Mouse (Mus musculus) hindbrain, embryonic 16.5 days (tissue): ENCODE results near the gene Gtf2b. TPM values are rescaled to one million over a fixed set of nuclear protein-coding genes. Genes with fewer than 3 reads are reported as not detected.

ENCODE experiments used
- ATAC-seq: fragments of 200-750 bp; cut with Nextera tagmentation; 2 replicates; pipeline ENCODE4 v1.8.0; 2017; ENCODE audit warnings: moderate TSS enrichment, moderate library complexity
- H3K27ac ChIP-seq: fragments of 300-500 bp; sonication (generic); 2 replicates; pipeline ENCODE4 v1.5.1; 2014; ENCODE audit warnings: low read depth, mild to moderate bottlenecking, control low read depth, low read length, moderate library complexity
- H3K27me3 ChIP-seq: fragments of 300-500 bp; sonication (generic); replicated peaks from 2 replicates; pipeline ENCODE4 v1.6.1; 2014; ENCODE audit warnings: low read length; ENCODE audit not compliant: control insufficient read depth, insufficient read depth
- H3K36me3 ChIP-seq: fragments of 300-500 bp; sonication (generic); 2 replicates; pipeline ENCODE4 v1.6.1; 2014; ENCODE audit warnings: mild to moderate bottlenecking, low read length, moderate library complexity, mixed read lengths; ENCODE audit not compliant: control insufficient read depth, insufficient read depth
- H3K4me1 ChIP-seq: fragments of 300-500 bp; sonication (generic); 2 replicates; pipeline ENCODE4 v1.6.1; 2014; ENCODE audit warnings: low read depth, low read length; ENCODE audit not compliant: control insufficient read depth, insufficient read depth
- H3K4me2 ChIP-seq: fragments of 300-500 bp; sonication (generic); 2 replicates; pipeline ENCODE4 v1.6.1; 2014; ENCODE audit warnings: mild to moderate bottlenecking, low read length, control low read depth, moderate library complexity
- H3K4me3 ChIP-seq: fragments of 300-500 bp; sonication (generic); 2 replicates; pipeline ENCODE4 v1.5.1; 2014; ENCODE audit warnings: mild to moderate bottlenecking, low read length, control low read depth, moderate library complexity
- H3K9ac ChIP-seq: fragments of 300-500 bp; sonication (generic); 2 replicates; pipeline ENCODE4 v1.6.1; 2014; ENCODE audit warnings: low read depth, mild to moderate bottlenecking, control low read depth, low read length, moderate library complexity
- H3K9me3 ChIP-seq: fragments of 300-500 bp; sonication (generic); 2 replicates; pipeline ENCODE4 v1.6.1; 2014; ENCODE audit warnings: mild to moderate bottlenecking, low read length, moderate library complexity; ENCODE audit not compliant: control insufficient read depth
- WGBS: fragments of 180-500 bp; shearing (Covaris S2); extraction: QIAGEN DNeasy Blood & Tissue Kit; methylation state at CpG from one replicate; pipeline ENCODE4 v1.1.7; 2014; 5-methylcytosine and 5-hydroxymethylcytosine counted together
- polyA plus RNA-seq: library from polyadenylated mRNA; unstranded; fragments of >200 nt; fragmentation: Nextera tagmentation; extraction: Ambion mirVana; gene quantifications from 2 replicates; pipeline ENCODE4 v1.2.1, GENCODE M21; 2015

The Gtf2b gene
- polyA plus RNA-seq, 1 experiment from 2014 or later: 68.1 TPM

DNA sequence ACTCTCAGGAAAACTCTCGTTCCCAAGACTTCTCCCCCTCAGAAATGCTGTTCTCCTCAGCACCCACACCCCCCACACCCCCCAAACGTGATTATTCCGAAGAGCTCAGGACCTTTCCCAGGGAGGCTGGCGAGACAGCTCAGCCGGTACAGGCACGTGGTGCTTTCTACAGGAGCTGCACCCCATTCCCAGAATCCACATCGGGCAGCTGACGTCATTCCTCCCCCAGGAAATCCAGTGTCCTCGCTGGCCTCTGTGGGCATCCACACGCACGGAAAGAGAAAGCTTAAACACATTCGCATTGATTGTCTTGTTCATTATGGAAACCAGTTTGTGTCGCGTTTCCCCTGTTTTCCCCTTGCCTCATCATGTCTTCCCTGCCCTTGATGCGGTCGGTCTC is 15.7 kb upstream of the Gtf2b start:
- Histone ChIP-seq H3K9ac (no peak overlapping the region), H3K9me3 (no peaks in the 10 kb centered on the region), H3K36me3 (no peaks in the 10 kb centered on the region), H3K4me2 (no peak overlapping the region), H3K27ac (no peak overlapping the region), H3K4me1 (no peaks in the 10 kb centered on the region), H3K27me3 (no peaks in the 10 kb centered on the region), H3K4me3 (no peak overlapping the region)
- ATAC-seq: no peak
- WGBS: 85% methylated on average over 16 of the region's 16 CpGs

- no peaks in the 10 kb centered on the region for H3K9me3 ChIP-seq
- no peak overlapping the region for H3K27ac ChIP-seq
- 73% methylated on average over 18 of the region's 18 CpGs for WGBS
- H3K27me3 ChIP-seq: no peaks in the 10 kb centered on the region
- no peak overlapping the region for H3K4me2 ChIP-seq
- H3K9ac ChIP-seq: no peak overlapping the region
- H3K4me3 ChIP-seq: no peak overlapping the region
- no peak for ATAC-seq
- no peaks in the 10 kb centered on the region for H3K4me1 ChIP-seq
- no peaks in the 10 kb centered on the region for H3K36me3 ChIP-seq
Observed at GRCm38 (mm10) chr3:142755132-142755867, 9.5 kb upstream of the Gtf2b start.

GRCm38 (mm10) chr3:142757841-142758240 is 7.0 kb upstream of the Gtf2b start:
- Histone ChIP-seq H3K27ac (no peak overlapping the region), H3K9ac (no peak overlapping the region), H3K36me3 (no peaks in the 10 kb centered on the region), H3K4me3 (no peak overlapping the region), H3K27me3 (no peaks in the 10 kb centered on the region), H3K4me2 (no peak overlapping the region), H3K9me3 (no peaks in the 10 kb centered on the region), H3K4me1 (no peaks in the 10 kb centered on the region)
- no peak for ATAC-seq
- 67% methylated on average over 12 of the region's 12 CpGs for WGBS

GRCm38 (mm10) chr3:142758593-142758992 is 6.3 kb upstream of the Gtf2b start:
- Histone ChIP-seq H3K9me3 (no peaks in the 10 kb centered on the region), H3K4me2 (no peak overlapping the region), H3K4me1 (no peaks in the 10 kb centered on the region), H3K27ac (no peak overlapping the region), H3K9ac (no peak overlapping the region), H3K27me3 (no peaks in the 10 kb centered on the region), H3K36me3 (no peaks in the 10 kb centered on the region), H3K4me3 (no peak overlapping the region)
- WGBS: 87% methylated on average over 7 of the region's 7 CpGs
- ATAC-seq: no peak

- Histone ChIP-seq H3K9me3 (no peaks in the 10 kb centered on the region), H3K4me1 (peaks cover 2% of the 10 kb centered on the region; the same call in 1 of the 2 replicates), H3K36me3 (no peaks in the 10 kb centered on the region), H3K27ac (no peak overlapping the region), H3K9ac (no peak overlapping the region), H3K4me3 (no peak overlapping the region), H3K4me2 (no peak overlapping the region), H3K27me3 (no peaks in the 10 kb centered on the region)
- no peak for ATAC-seq
- 75% methylated on average over 6 of the region's 6 CpGs for WGBS
Observed at GRCm38 (mm10) chr3:142760356-142760755, 4.5 kb upstream of the Gtf2b start.

DNA sequence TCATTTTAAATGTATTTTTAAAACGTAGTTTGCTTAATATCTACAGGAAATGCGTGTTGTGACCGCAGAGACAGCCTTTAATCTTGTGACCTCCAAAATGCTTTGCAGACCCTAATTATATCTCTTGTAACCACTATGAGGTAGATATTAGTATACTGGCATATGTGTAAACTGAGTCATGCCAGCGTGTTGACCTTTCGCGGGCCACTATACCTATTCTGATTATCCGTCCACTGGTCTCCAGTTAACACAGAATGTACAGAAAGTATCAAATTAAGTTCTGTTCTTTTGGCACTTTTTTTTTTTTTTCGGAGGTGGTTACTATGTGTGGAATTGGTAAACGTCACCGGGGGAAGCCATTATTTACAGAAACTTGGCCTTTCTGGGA is 927 bp downstream of the Gtf2b start:
- H3K27me3 ChIP-seq: no peaks in the 10 kb centered on the region
- H3K27ac ChIP-seq: no peak overlapping the region
- ATAC-seq: no peak
- H3K36me3 ChIP-seq: no peaks in the 10 kb centered on the region
- H3K9ac ChIP-seq: peak overlapping the region; percentile 96
- H3K9me3 ChIP-seq: no peaks in the 10 kb centered on the region
- H3K4me1 ChIP-seq: peaks cover 16% of the 10 kb centered on the region
- 26% methylated on average over 10 of the region's 10 CpGs for WGBS
- H3K4me3 ChIP-seq: peak overlapping the region; percentile 91
- peak overlapping the region; percentile 72 for H3K4me2 ChIP-seq

DNA sequence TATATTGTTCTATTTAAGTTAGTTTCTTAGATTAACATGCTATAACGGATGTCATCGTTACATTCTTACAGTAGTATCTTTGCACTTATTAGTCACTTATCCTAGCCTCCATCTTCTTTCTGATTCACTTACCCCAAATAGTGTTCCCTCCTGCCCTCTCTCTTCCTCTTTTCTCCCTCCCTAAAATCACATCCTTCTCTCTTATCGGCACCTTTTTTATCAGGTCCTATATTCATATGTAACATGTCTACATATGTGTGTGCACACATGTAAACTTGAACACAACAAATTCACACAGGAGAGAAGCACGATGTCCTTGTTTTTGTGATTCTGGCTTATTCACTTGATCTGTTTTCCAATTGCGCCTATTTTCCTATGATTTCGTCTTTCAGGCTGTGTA is 3.7 kb downstream of the Gtf2b start:
- no peak overlapping the region for H3K9ac ChIP-seq
- H3K36me3 ChIP-seq: peaks cover 4% of the 10 kb centered on the region
- no peak overlapping the region for H3K4me2 ChIP-seq
- no peaks in the 10 kb centered on the region for H3K27me3 ChIP-seq
- peaks cover 16% of the 10 kb centered on the region for H3K4me1 ChIP-seq
- ATAC-seq: no peak
- no peak overlapping the region for H3K4me3 ChIP-seq
- no peaks in the 10 kb centered on the region for H3K9me3 ChIP-seq
- H3K27ac ChIP-seq: no peak overlapping the region
- WGBS: 94% methylated on average over 6 of the region's 6 CpGs

DNA sequence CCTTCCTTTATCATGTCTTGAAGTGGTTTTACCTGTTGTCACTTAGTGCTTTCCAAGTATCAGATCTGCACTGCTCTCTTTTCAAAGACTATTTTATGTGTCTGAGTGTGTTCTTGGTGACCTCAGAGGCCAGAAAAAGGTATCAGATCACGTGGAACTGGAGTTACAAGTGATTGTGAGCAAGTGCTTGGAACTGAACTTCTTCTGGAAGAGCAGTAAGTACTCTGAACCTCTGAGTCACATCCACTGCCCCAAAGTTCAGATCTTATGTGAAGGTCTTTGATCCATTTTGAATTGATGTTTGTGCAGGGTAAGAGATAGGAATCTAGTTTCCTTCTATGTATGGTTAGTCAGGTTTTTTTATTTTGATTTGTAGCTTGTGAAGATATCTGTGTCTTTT is 5.7 kb downstream of the Gtf2b start:
- no peak for ATAC-seq
- 74% methylated on average over 1 of the region's 1 CpGs for WGBS
- Histone ChIP-seq H3K36me3 (peaks cover 6% of the 10 kb centered on the region), H3K27me3 (no peaks in the 10 kb centered on the region), H3K4me3 (no peak overlapping the region), H3K9ac (no peak overlapping the region), H3K27ac (no peak overlapping the region), H3K4me1 (peaks cover 13% of the 10 kb centered on the region), H3K4me2 (no peak overlapping the region), H3K9me3 (no peaks in the 10 kb centered on the region)

- Histone ChIP-seq H3K9me3 (no peaks in the 10 kb centered on the region), H3K27me3 (no peaks in the 10 kb centered on the region), H3K36me3 (peaks cover 6% of the 10 kb centered on the region), H3K4me3 (no peak overlapping the region), H3K4me2 (no peak overlapping the region), H3K27ac (no peak overlapping the region), H3K9ac (no peak overlapping the region), H3K4me1 (no peaks in the 10 kb centered on the region)
- WGBS: 82% methylated on average over 4 of the region's 4 CpGs
- ATAC-seq: 0 out of 2 replicates have a peak, but pooled peaks have one; percentile 11
Observed at GRCm38 (mm10) chr3:142773538-142774191, 8.8 kb downstream of the Gtf2b start.
